Mouse (Mus musculus) heart, adult 2 months (tissue): ENCODE data around the gene Rgs16.

Experiments
- CTCF ChIP-seq: fragments of 200-600 bp; IDR thresholded peaks from 2 replicates; pipeline ENCODE4 v1.8.1; 2022; ENCODE audit warnings: antibody characterized with exemption, mild to moderate bottlenecking, moderate library complexity
- EP300 ChIP-seq: fragments of 200-500 bp; IDR thresholded peaks from 2 replicates; pipeline ENCODE4 v1.6.1; 2011; ENCODE audit warnings: low read depth, low read length, control low read depth; ENCODE audit not compliant: insufficient read depth

DNA sequence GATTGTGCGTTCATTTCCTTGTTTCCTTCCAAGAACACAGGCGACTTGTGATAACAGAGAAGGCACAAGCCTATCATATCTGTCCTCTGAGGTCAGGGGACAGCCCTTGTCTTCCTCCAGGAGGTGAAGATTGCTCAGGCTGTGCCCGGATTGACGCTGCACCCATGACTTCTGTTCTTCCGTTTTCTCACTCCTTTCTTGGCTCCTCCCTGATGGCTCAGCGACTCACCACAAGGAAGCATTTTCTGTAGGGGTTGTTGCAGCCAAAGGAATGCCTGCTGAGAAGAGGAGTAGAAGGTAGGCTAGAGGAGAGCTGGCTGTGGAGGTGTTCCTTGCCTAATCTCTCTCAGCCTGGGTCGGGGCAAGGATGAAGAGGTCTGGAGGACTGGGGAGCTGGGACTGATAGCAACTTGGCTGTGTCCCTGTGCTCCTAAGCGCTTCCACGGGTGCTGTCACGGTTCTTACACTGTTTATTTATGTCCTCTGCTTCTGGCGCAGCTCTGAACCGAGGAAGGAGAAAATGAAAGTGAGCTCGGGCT lies 11.7 kb downstream of the Rgs16 start:
- no peak for TF ChIP-seq EP300
- TF ChIP-seq CTCF: no peak
